Mouse (Mus musculus) lung, embryonic 15.5 days (tissue): ENCODE measurements around the gene Ankrd35. TPM values are rescaled to one million over a fixed set of nuclear protein-coding genes. Genes with fewer than 3 reads are reported as not detected.

Experiments
- ATAC-seq: fragments of 200-750 bp; cut with Nextera tagmentation; 2 replicates; pipeline ENCODE4 v1.8.0; 2017; ENCODE audit warnings: moderate number of reproducible peaks, borderline replicate concordance; ENCODE audit not compliant: low FRiP score, low TSS enrichment; ENCODE audit errors: extremely low read depth
- H3K27ac ChIP-seq: fragments of 300-500 bp; sonication (generic); 2 replicates; pipeline ENCODE4 v1.5.1; 2015; ENCODE audit warnings: moderate library complexity, mild to moderate bottlenecking, inconsistent platforms
- H3K27me3 ChIP-seq: fragments of 300-500 bp; sonication (generic); 2 replicates; pipeline ENCODE4 v1.6.1; 2015; ENCODE audit warnings: inconsistent platforms
- H3K36me3 ChIP-seq: fragments of 300-500 bp; sonication (generic); 2 replicates; pipeline ENCODE4 v1.6.1; 2015; ENCODE audit warnings: inconsistent platforms
- H3K4me1 ChIP-seq: fragments of 300-500 bp; sonication (generic); 2 replicates; pipeline ENCODE4 v1.6.1; 2015; ENCODE audit warnings: inconsistent platforms
- H3K4me2 ChIP-seq: fragments of 300-500 bp; sonication (generic); 2 replicates; pipeline ENCODE4 v1.6.1; 2015; ENCODE audit warnings: inconsistent platforms, mild to moderate bottlenecking, moderate library complexity
- H3K4me3 ChIP-seq: fragments of 300-500 bp; sonication (generic); 2 replicates; pipeline ENCODE4 v1.5.1; 2015; ENCODE audit warnings: mild to moderate bottlenecking, inconsistent platforms
- H3K9ac ChIP-seq: fragments of 300-500 bp; sonication (generic); 2 replicates; pipeline ENCODE4 v1.6.1; 2015; ENCODE audit warnings: inconsistent platforms
- H3K9me3 ChIP-seq: fragments of 300-500 bp; sonication (generic); 2 replicates; pipeline ENCODE4 v1.6.1; 2016; ENCODE audit warnings: inconsistent platforms
- WGBS: fragments of 180-500 bp; shearing (Covaris S2); methylation state at CpG from one replicate; pipeline ENCODE4 v1.1.7; 2015; 5-methylcytosine and 5-hydroxymethylcytosine counted together
- polyA plus RNA-seq: library from polyadenylated mRNA; unstranded; fragments of >200 nt; fragmentation: Nextera tagmentation; extraction: Ambion mirVana; gene quantifications from 2 replicates; pipeline ENCODE4 v1.2.1, GENCODE M21; 2015

Ankrd35 gene
- polyA plus RNA-seq, 1 experiment from 2014 or later, result 0.24 TPM

DNA sequence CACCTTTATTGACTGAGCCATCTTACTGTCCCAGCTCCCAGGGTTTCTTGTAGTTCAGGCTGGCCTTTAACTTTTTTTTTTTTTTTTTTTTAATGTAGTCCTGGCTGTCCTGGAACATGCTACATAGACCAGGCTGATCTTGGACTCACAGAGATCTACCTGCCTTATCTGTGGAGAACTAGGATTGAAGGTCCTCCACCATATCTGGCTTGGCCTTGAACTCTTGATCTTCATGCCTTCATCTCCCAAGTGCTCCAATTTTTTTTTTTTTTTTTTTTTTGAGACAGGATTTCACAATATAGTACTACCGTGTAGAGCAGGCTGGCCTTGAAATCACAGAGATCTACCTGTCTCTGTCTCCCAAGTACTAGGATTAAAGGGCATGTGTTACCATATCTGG is 23.6 kb downstream of the Ankrd35 start:
- Histone ChIP-seq H3K4me1 (peaks cover 20% of the 10 kb centered on the region), H3K4me3 (no peak overlapping the region), H3K36me3 (no peaks in the 10 kb centered on the region), H3K9me3 (no peaks in the 10 kb centered on the region), H3K27ac (no peak overlapping the region), H3K9ac (no peak overlapping the region), H3K4me2 (no peak overlapping the region), H3K27me3 (peaks cover 7% of the 10 kb centered on the region)
- 83% methylated on average over 1 of the region's 1 CpGs for WGBS
- no peak for ATAC-seq

DNA sequence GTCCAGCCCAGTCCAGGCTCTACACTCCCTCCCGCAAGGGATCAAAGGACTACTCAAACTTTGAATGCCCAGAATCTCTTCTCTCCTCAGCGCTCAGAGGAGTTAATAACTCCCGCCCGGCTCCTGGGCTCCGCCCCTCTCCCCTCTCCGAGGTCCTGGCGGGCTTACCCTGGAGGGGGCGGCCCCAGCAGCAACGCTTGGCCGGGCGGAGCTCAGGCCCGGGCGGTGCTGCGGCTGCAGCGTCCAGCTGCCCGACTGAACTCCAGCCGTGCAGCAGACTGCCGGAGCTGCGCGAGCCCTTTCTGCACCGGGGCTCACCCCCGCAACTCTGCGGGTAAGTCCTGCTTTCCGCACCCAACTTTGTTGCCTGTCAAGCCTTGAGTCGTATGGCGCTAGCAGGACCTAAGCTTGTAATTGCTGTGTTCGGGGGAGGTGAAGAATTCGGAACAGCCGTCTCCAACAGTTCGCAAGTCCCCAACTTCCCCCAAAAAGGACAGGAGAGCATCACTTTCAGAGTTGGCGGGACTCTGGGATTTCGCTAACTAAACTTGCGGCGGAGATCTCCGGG is 26.4 kb downstream of the Ankrd35 start, which contains the start of gene Pias3:
TSS of gene Pias3 (plus strand) at position 187 of the 568 bp plus-strand sequence.
- H3K4me3 ChIP-seq, result peak within 1 kb of the TSS; percentile 88
- under 1% methylated on average over 35 of the region's 35 CpGs for WGBS
- peak within 1 kb of the TSS; percentile 93 for H3K27ac ChIP-seq
- H3K9me3 ChIP-seq, result no peaks in the 10 kb centered on the region
- peak; percentile 91 for ATAC-seq
- peaks cover 14% of the 10 kb centered on the region for H3K36me3 ChIP-seq
- H3K4me1 ChIP-seq, result peaks cover 20% of the 10 kb centered on the region
- peak within 1 kb of the TSS; percentile 89 for H3K4me2 ChIP-seq
- H3K9ac ChIP-seq, result peak within 1 kb of the TSS; percentile 82
- H3K27me3 ChIP-seq, result no peaks in the 10 kb centered on the region

DNA sequence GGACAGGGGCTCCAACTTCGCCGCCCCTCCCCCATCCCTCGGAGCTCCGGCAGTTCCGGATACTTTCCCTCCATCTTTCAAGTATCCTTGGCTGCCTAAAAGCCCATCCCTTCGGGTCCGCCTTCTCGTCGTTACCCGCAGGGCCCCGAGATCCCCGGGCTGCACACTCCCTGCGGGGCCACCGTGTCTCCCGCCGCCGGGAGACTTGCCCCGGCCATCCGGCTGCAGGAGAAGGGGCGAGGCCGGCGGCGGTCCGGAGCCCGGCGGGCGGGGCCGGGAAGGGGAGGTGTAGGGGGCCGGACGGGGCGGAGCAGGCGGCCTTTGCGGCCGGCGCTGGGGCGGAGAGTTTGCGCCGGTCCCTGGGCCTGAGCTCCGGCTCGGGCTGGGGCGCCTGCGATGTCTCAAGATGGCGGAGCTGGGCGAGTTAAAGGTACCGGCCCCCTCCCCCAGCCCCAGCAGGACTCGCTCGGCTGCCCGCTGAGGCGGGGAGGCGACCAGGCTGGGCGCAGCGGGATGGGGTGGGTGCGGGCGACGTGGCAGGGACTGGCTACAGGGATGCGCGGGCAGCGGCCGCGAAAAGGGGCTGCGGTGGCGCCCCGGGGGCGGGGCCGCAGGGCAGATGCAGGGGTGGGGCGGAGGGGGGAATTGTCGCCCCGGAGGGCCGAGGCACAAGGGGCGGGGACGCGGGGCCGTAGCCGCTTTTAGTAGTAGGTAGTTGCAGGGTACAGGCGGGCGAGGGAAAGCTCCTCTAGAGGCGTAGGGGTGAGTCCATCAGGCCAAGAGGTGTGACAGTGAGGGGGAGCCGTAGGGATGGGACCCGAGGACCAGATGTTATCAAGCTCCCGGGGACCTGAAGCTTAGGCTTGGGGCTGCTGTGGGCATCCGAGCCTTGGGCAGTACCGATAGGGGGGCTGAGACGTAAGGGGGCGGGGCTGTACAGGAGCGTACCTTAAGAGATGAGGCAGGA is 27.1 kb downstream of the Ankrd35 start:
- Histone ChIP-seq H3K27ac (peak overlapping the region; percentile 93), H3K36me3 (peaks cover 22% of the 10 kb centered on the region), H3K4me3 (peak overlapping the region; percentile 88), H3K27me3 (no peaks in the 10 kb centered on the region), H3K4me2 (peak overlapping the region; percentile 89), H3K9ac (peak overlapping the region; percentile 82), H3K9me3 (no peaks in the 10 kb centered on the region), H3K4me1 (peaks cover 20% of the 10 kb centered on the region)
- under 1% methylated on average over 85 of the region's 85 CpGs for WGBS
- peak; percentile 95 for ATAC-seq

DNA sequence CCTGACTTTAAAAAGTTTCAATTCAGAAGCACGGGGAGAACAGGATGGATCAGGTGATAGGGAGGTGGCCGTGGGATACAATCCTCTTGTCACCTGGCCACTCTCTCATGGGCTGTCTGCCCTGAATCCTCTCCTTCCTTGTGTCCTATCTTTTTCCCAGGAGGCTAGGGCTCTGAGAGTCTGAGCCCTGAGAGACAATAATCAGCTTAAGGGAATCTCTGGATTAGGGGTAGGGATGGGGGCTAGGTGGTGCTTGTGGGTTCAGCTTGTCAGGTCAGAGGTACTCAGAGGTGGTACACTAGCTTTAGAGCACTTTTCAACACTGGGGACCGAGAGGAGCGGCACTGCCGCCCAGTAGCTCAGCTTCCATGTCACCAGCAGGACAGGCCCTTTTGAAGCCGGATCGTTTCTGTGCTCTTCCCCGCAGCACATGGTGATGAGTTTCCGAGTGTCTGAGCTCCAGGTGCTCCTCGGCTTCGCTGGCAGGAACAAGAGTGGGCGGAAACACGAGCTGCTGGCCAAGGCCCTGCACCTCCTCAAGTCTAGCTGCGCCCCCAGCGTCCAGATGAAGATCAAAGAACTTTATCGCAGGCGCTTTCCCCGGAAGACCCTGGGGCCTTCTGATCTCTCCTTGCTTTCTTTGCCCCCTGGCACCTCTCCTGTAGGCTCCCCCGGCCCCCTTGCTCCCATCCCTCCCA is 29.2 kb downstream of the Ankrd35 start:
- Histone ChIP-seq H3K9ac (no peak overlapping the region), H3K27me3 (no peaks in the 10 kb centered on the region), H3K4me1 (peaks cover 15% of the 10 kb centered on the region), H3K4me2 (no peak overlapping the region), H3K27ac (no peak overlapping the region), H3K36me3 (peaks cover 40% of the 10 kb centered on the region), H3K4me3 (no peak overlapping the region), H3K9me3 (no peaks in the 10 kb centered on the region)
- 46% methylated on average over 19 of the region's 19 CpGs for WGBS
- ATAC-seq, result no peak

DNA sequence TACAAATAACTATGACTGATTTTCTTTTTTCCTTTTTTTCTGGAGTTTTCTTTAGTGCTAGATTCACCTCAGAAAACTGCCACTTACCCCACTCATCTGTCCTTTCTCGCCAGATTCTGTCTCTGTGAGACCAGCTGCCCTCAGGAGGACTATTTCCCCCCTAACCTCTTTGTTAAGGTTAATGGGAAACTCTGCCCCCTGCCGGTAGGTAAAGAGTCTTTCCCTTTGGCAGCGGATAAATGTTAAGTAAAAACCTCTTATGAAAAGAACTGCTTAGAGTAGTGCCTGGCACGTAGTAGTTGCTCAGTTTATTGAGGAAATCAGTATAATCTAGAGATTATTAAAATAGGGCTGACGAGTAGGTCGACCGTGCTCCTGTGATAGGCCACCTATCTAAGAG is 30.4 kb downstream of the Ankrd35 start:
- peaks cover 15% of the 10 kb centered on the region for H3K4me1 ChIP-seq
- H3K9ac ChIP-seq, result no peak overlapping the region
- H3K9me3 ChIP-seq, result no peaks in the 10 kb centered on the region
- no peak for ATAC-seq
- H3K4me2 ChIP-seq, result no peak overlapping the region
- peaks cover 50% of the 10 kb centered on the region for H3K36me3 ChIP-seq
- 56% methylated on average over 7 of the region's 7 CpGs for WGBS
- no peak overlapping the region for H3K27ac ChIP-seq
- no peaks in the 10 kb centered on the region for H3K27me3 ChIP-seq
- H3K4me3 ChIP-seq, result no peak overlapping the region

DNA sequence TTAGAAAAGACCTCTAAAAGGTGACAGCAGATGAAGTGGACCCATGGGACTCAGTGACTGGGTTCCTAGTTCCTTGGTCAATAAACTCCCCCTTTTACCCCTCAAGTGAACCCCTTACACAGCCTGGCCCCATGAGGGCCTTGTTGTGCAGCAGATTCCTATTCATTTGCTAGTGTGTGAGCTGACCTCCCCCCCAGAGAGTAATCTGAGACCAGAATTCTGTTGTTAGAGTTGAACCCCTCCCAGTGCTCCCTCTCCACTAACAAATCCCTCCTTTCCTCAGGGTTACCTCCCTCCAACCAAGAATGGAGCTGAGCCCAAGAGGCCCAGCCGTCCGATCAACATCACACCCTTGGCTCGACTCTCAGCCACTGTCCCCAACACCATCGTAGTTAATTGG is 31.1 kb downstream of the Ankrd35 start:
- ATAC-seq, result no peak
- Histone ChIP-seq H3K4me3 (no peak overlapping the region), H3K27ac (no peak overlapping the region), H3K27me3 (no peaks in the 10 kb centered on the region), H3K4me2 (no peak overlapping the region), H3K36me3 (peaks cover 50% of the 10 kb centered on the region), H3K4me1 (peaks cover 10% of the 10 kb centered on the region), H3K9ac (no peak overlapping the region), H3K9me3 (no peaks in the 10 kb centered on the region)
- 83% methylated on average over 4 of the region's 4 CpGs for WGBS

DNA sequence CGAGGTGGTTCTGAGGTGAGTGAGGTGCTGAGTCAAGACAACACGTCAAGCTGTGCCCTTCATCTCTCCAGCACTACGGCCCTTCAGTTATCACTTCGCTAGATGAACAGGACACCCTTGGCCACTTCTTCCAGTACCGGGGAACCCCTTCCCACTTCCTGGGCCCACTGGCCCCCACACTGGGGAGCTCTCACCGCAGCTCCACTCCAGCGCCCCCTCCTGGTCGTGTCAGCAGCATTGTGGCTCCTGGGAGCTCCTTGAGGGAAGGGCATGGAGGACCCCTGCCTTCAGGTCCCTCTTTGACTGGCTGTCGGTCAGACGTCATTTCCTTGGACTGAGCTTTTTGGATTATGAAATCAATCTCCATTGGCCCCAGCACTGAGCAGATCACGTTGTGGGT is 34.8 kb downstream of the Ankrd35 start:
- 60% methylated on average over 11 of the region's 11 CpGs for WGBS
- ATAC-seq, result no peak
- Histone ChIP-seq H3K4me1 (peaks cover 10% of the 10 kb centered on the region; the same call in 1 of the 2 replicates), H3K27ac (no peak overlapping the region), H3K4me2 (no peak overlapping the region), H3K9me3 (no peaks in the 10 kb centered on the region), H3K4me3 (no peak overlapping the region), H3K36me3 (peaks cover 47% of the 10 kb centered on the region), H3K9ac (no peak overlapping the region), H3K27me3 (peaks cover 8% of the 10 kb centered on the region)

DNA sequence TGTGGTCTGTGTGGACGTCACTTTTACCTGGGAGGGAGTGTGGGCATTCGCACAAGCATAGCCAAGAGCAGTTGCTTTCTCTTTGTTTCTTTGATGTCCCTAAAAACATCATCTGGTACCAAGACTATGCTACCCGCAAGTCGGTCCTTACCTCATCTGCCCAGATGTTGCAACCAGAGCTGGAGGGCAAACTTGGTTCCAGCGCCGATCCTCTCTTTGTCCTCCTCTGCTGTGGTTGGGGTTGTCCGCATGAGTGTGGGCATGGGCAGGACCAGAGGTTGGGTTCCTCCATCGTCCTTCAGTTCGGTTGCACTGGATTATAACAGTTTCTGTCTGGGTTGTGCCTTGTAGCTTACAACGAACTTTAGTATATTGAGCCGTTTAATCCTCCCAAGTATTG is 36.3 kb downstream of the Ankrd35 start:
- H3K9ac ChIP-seq, result no peak overlapping the region
- peaks cover 10% of the 10 kb centered on the region; the same call in 1 of the 2 replicates for H3K4me1 ChIP-seq
- no peaks in the 10 kb centered on the region for H3K9me3 ChIP-seq
- no peak overlapping the region for H3K27ac ChIP-seq
- H3K36me3 ChIP-seq, result peaks cover 49% of the 10 kb centered on the region
- 90% methylated on average over 11 of the region's 11 CpGs for WGBS
- ATAC-seq, result no peak
- H3K4me3 ChIP-seq, result no peak overlapping the region
- H3K4me2 ChIP-seq, result no peak overlapping the region
- H3K27me3 ChIP-seq, result peaks cover 8% of the 10 kb centered on the region

DNA sequence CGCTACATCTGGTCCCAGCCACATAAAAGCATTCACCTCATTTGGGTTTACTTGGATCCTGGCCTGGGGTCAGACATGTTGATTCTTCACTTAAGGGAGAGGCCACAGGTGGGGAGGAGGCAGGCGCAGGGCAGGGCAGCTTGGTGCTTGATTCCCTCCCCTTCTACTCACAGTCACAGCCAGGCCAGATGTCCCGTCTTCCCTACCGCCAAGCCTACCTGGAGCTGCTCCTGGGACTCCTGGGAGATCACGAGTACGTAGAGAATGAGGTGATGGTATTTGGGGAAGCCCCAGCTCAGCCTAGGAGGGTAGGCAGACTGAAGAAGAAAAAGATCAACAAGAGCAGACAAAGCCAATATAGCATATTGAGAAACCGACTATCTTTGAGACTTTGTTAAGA is 37.1 kb downstream of the Ankrd35 start:
- Histone ChIP-seq H3K9me3 (no peaks in the 10 kb centered on the region), H3K4me2 (no peak overlapping the region), H3K36me3 (peaks cover 49% of the 10 kb centered on the region), H3K27me3 (peaks cover 8% of the 10 kb centered on the region), H3K9ac (no peak overlapping the region), H3K27ac (no peak overlapping the region), H3K4me3 (no peak overlapping the region), H3K4me1 (peaks cover 10% of the 10 kb centered on the region; the same call in 1 of the 2 replicates)
- no peak for ATAC-seq
- WGBS, result 55% methylated on average over 7 of the region's 7 CpGs

DNA sequence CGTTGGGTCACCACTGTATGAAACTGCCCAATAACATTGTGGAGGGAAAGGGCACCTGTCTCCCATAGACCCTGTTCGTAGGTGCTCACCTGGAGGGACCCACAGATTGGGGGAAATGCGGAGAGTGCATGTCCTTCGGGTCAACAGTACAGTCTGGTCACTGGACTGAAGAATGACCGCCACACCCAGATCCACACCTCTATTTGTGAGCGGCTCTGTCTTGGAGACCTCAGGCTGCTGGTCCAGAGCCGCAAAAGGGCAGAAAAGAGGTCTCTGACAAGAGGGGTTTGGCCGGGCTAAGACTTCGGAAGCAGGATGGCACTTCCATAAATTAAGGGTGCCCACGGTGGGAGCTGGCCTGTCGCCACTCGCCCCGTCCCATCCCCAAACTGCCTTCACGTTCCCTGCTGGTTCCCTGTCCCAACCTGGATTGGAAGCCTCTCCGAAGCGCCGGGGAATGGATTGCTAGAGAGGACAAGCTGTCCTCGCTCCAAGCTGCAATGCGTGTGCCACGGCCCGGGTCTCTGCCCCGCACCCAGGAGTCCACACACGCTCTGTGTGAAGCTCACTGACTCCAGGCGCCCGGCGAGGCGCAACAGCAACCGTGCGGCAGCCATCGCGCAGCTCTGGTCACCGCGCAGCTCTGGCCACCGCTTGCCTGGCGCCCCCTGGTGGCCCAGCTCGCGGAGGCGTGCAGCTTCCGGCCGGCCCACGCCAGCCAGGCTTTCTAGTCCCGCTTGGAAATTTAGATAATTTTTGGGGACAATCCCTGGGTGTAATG is 38.2 kb downstream of the Ankrd35 start, which contains the start of gene Nudt17:
TSS of gene Nudt17 (minus strand) at position 660 of the 781 bp plus-strand sequence.
- H3K4me2 ChIP-seq, result peak within 1 kb of the TSS; percentile 97
- peak within 1 kb of the TSS; percentile 68 for H3K9ac ChIP-seq
- peaks cover 10% of the 10 kb centered on the region; the same call in 1 of the 2 replicates for H3K4me1 ChIP-seq
- H3K27ac ChIP-seq, result no peak within 1 kb of the TSS
- no peaks in the 10 kb centered on the region for H3K9me3 ChIP-seq
- H3K36me3 ChIP-seq, result peaks cover 51% of the 10 kb centered on the region
- H3K27me3 ChIP-seq, result peaks cover 8% of the 10 kb centered on the region
- H3K4me3 ChIP-seq, result peak within 1 kb of the TSS; percentile 48
- ATAC-seq, result peak; percentile 88
- 4% methylated on average over 42 of the region's 42 CpGs for WGBS

DNA sequence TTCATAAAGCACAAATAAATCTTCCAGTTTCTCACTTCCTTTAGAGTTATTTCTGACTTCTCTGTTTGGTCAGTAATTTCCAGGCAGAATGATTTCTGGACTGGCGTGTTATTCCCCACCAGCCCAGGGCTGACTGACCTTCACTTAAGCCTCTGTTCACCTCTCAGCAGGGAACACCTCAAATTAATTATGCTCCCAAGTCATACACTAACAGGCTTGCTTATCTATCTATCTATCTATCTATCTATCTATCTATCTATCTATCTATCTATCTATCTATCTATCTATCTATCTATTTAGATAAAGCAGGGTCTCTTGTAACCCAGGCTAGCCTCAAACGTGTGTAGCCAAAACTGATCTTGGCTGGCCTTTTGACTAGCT is 38.7 kb downstream of the Ankrd35 start:
- H3K4me1 ChIP-seq, result peaks cover 10% of the 10 kb centered on the region; the same call in 1 of the 2 replicates
- WGBS, result 59% methylated on average over 2 of the region's 2 CpGs
- no peaks in the 10 kb centered on the region for H3K9me3 ChIP-seq
- no peak overlapping the region for H3K27ac ChIP-seq
- H3K27me3 ChIP-seq, result peaks cover 8% of the 10 kb centered on the region
- H3K9ac ChIP-seq, result no peak overlapping the region
- no peak overlapping the region for H3K4me3 ChIP-seq
- H3K36me3 ChIP-seq, result peaks cover 51% of the 10 kb centered on the region
- no peak overlapping the region for H3K4me2 ChIP-seq
- no peak for ATAC-seq
